Mouse (Mus musculus) myocyte (in vitro differentiated cells): ENCODE results near the gene Ufsp2. TPM values are rescaled to one million over a fixed set of nuclear protein-coding genes. Genes with fewer than 3 reads are reported as not detected.
A peak's percentile ranks its signal among the peaks of the same experiment; 100 is the strongest.

Source experiments
- H3K27me3 ChIP-seq: one replicate; pipeline ENCODE4 v1.6.1; 2011; ENCODE audit not compliant: control insufficient read depth, insufficient read depth, insufficient read length
- H3K36me3 ChIP-seq: one replicate; pipeline ENCODE4 v1.6.1; 2011; ENCODE audit not compliant: control insufficient read depth, insufficient read depth
- H3K4me2 ChIP-seq: one replicate; pipeline ENCODE4 v1.6.1; 2011; ENCODE audit warnings: low read depth, control low read depth
- H3K4me3 ChIP-seq: one replicate; pipeline ENCODE4 v1.5.1; 2011; ENCODE audit warnings: mild to moderate bottlenecking, control low read depth, moderate library complexity
- H3K79me2 ChIP-seq: one replicate; pipeline ENCODE4 v1.6.1; 2011; ENCODE audit not compliant: control insufficient read depth, insufficient read depth
- H3ac ChIP-seq: one replicate; pipeline ENCODE4 v1.6.1; 2011; ENCODE audit not compliant: control insufficient read depth, insufficient read length
- CEBPB ChIP-seq: IDR thresholded peaks from 2 replicates; pipeline ENCODE4 v1.6.1; 2011; ENCODE audit warnings: mild to moderate bottlenecking, moderate library complexity; ENCODE audit not compliant: poor library complexity, insufficient read depth, severe bottlenecking
- E2F4 ChIP-seq: IDR thresholded peaks from one replicate; pipeline ENCODE4 v1.6.1; 2011; ENCODE audit warnings: mild to moderate bottlenecking, control low read depth, moderate library complexity; ENCODE audit not compliant: insufficient read depth
- MAX ChIP-seq: IDR thresholded peaks from one replicate; pipeline ENCODE4 v1.6.1; 2011; ENCODE audit warnings: low read depth, mild to moderate bottlenecking, control low read depth
- MYOD1 ChIP-seq, 3 experiments: IDR thresholded peaks; one replicate each; pipeline ENCODE4 v1.6.1; 2011; ENCODE audit warnings: control low read depth in 2 of 3, low read depth in 2 of 3, mild to moderate bottlenecking in 2 of 3, moderate library complexity in 1 of 3; ENCODE audit not compliant: insufficient read length in 2 of 3, control insufficient read depth in 1 of 3
- MYOG ChIP-seq, 3 experiments: IDR thresholded peaks; one replicate each; pipeline ENCODE4 v1.6.1; 2011; ENCODE audit warnings: control low read depth in 2 of 3, low read depth in 2 of 3, mild to moderate bottlenecking in 2 of 3; ENCODE audit not compliant: insufficient read length in 2 of 3, control insufficient read depth in 1 of 3, insufficient read depth in 1 of 3
- POLR2A ChIP-seq: IDR thresholded peaks from one replicate; pipeline ENCODE4 v1.6.1; 2011; ENCODE audit warnings: low read depth, mild to moderate bottlenecking, control low read depth, moderate library complexity; ENCODE audit not compliant: insufficient read length
- POLR2AphosphoS2 ChIP-seq: IDR thresholded peaks from one replicate; pipeline ENCODE4 v1.6.1; 2011; ENCODE audit warnings: low read depth, control low read depth; ENCODE audit not compliant: insufficient read length
- REST ChIP-seq: IDR thresholded peaks from one replicate; pipeline ENCODE4 v1.6.1; 2011; ENCODE audit warnings: mild to moderate bottlenecking, control low read depth, moderate library complexity; ENCODE audit not compliant: insufficient read depth, insufficient read length
- SRF ChIP-seq: IDR thresholded peaks from one replicate; pipeline ENCODE4 v1.6.1; 2011; ENCODE audit warnings: low read depth; ENCODE audit not compliant: control insufficient read depth, insufficient read length
- TCF12 ChIP-seq: IDR thresholded peaks from one replicate; pipeline ENCODE4 v1.6.1; 2011; ENCODE audit warnings: mild to moderate bottlenecking, control low read depth; ENCODE audit not compliant: poor library complexity, insufficient read depth, severe bottlenecking
- TCF3 ChIP-seq: IDR thresholded peaks from one replicate; pipeline ENCODE4 v1.6.1; 2011; ENCODE audit warnings: low read depth, control low read depth; ENCODE audit not compliant: insufficient read length
- USF1 ChIP-seq: IDR thresholded peaks from one replicate; pipeline ENCODE4 v1.6.1; 2011; ENCODE audit warnings: low read depth, mild to moderate bottlenecking, control low read depth, moderate library complexity
- polyA plus RNA-seq: library from polyadenylated mRNA; unstranded; fragments of >200 nt; fragmentation: generic; extraction: Trizol; gene quantifications from one replicate; pipeline ENCODE4 v1.2.1, GENCODE M21; 2012; ENCODE audit warnings: missing spikeins

Ufsp2 gene
- polyA plus RNA-seq, 1 experiment, result 17.9 TPM

DNA sequence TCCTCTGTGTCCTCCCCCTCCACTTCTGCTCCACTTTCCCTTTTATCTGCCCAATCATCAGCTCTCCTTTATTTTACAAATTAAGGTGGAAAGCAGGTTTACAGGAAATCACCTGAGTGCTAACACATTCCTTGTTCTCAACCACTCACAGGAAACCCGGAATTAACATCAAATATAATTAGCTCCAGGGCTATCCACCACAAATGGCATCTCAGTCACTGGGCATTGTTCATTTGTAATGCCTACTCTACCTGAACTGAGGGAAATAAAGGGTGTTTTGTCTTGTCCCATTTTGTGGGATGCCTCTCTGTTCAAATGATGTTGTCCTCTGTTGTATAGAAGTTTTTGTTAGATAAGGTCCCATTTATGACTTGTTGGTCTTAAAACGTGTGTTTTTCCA lies 24.7 kb upstream of the Ufsp2 start:
- H3K36me3 ChIP-seq, result no peaks in the 10 kb centered on the region
- no peak overlapping the region for H3ac ChIP-seq
- H3K27me3 ChIP-seq, result no peaks in the 10 kb centered on the region
- TF ChIP-seq MYOG (IDR thresholded peaks at IDR 0.05; ENCODE audit: control insufficient read depth in 1 of 3, insufficient read depth in 1 of 3, insufficient read length in 2 of 3, low read depth in 2 of 3), result no peak
- TF ChIP-seq MYOD1 (IDR thresholded peaks at IDR 0.05; ENCODE audit: control insufficient read depth in 1 of 3, insufficient read length in 2 of 3, low read depth in 2 of 3), result no peak
- TF ChIP-seq SRF, result no peak
- no peak for TF ChIP-seq USF1
- TF ChIP-seq TCF3, result no peak
- TF ChIP-seq E2F4, result no peak
- no peak for TF ChIP-seq REST
- no peak for TF ChIP-seq POLR2AphosphoS2
- no peak for TF ChIP-seq POLR2A
- no peak for TF ChIP-seq CEBPB
- no peak for TF ChIP-seq MAX
- TF ChIP-seq TCF12, result no peak
- no peaks in the 10 kb centered on the region for H3K79me2 ChIP-seq
- H3K4me3 ChIP-seq, result no peak overlapping the region
- H3K4me2 ChIP-seq, result no peak overlapping the region

GRCm38 (mm10) chr8:45970894-45971293 lies 4.4 kb upstream of the Ufsp2 start:
- no peaks in the 10 kb centered on the region for H3K27me3 ChIP-seq
- H3ac ChIP-seq, result no peak overlapping the region
- no peak overlapping the region for H3K4me2 ChIP-seq
- H3K4me3 ChIP-seq, result no peak overlapping the region
- H3K79me2 ChIP-seq, result peaks cover 4% of the 10 kb centered on the region
- no peaks in the 10 kb centered on the region for H3K36me3 ChIP-seq
- no peak for TF ChIP-seq TCF12
- TF ChIP-seq MAX, result no peak
- TF ChIP-seq POLR2AphosphoS2, result no peak
- TF ChIP-seq E2F4, result no peak
- no peak for TF ChIP-seq MYOG (IDR thresholded peaks at IDR 0.05; ENCODE audit: control insufficient read depth in 1 of 3, insufficient read depth in 1 of 3, insufficient read length in 2 of 3, low read depth in 2 of 3)
- no peak for TF ChIP-seq USF1
- no peak for TF ChIP-seq REST
- no peak for TF ChIP-seq MYOD1 (IDR thresholded peaks at IDR 0.05; ENCODE audit: control insufficient read depth in 1 of 3, insufficient read length in 2 of 3, low read depth in 2 of 3)
- TF ChIP-seq TCF3, result no peak
- no peak for TF ChIP-seq CEBPB
- no peak for TF ChIP-seq POLR2A
- no peak for TF ChIP-seq SRF

DNA sequence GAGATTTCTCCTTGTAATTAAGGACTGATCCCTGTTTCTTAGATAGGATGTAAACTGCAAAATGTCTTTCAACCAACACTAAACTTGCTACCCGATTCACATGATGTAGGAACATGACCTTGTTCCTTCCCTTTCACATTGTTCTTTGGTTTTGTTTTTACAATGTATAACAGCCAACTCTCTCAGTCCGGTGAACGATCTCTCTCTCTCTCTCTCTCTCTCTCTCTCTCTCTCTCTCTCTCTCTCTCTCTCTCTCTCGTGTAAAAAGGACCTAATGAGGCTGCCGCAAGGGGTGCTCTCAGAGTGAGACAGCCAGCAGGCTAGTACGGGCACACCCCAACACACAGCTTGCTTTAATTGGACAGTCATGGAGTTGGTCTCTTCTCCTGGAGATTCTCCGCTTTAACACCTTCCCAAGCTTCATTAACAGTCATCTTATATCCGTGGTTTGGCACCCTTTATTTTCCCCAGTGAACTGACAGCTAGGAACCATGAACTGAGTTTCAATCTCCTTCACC lies 1.3 kb upstream of the Ufsp2 start:
- Histone ChIP-seq H3K36me3 (no peaks in the 10 kb centered on the region), H3K27me3 (no peaks in the 10 kb centered on the region), H3ac (no peak overlapping the region), H3K4me2 (peak overlapping the region; percentile 99), H3K79me2 (peaks cover 16% of the 10 kb centered on the region), H3K4me3 (peak overlapping the region; percentile 71)
- TF ChIP-seq CEBPB (no peak), TCF3 (no peak), USF1 (no peak), POLR2AphosphoS2 (no peak), POLR2A (no peak), SRF (no peak)

GRCm38 (mm10) chr8:45975837-45976468 lies 625 bp downstream of the Ufsp2 start:
- TF ChIP-seq MAX (no peak), TCF12 (no peak), MYOD1 (IDR thresholded peaks at IDR 0.05; ENCODE audit: control insufficient read depth in 1 of 3, insufficient read length in 2 of 3, low read depth in 2 of 3) (no peak), MYOG (IDR thresholded peaks at IDR 0.05; ENCODE audit: control insufficient read depth in 1 of 3, insufficient read depth in 1 of 3, insufficient read length in 2 of 3, low read depth in 2 of 3) (no peak), POLR2AphosphoS2 (no peak), E2F4 (no peak), SRF (no peak)
- peaks cover 16% of the 10 kb centered on the region for H3K79me2 ChIP-seq
- no peaks in the 10 kb centered on the region for H3K36me3 ChIP-seq
- H3K4me2 ChIP-seq, result peak overlapping the region; percentile 99
- H3ac ChIP-seq, result no peak overlapping the region
- H3K4me3 ChIP-seq, result peak overlapping the region; percentile 71
- H3K27me3 ChIP-seq, result no peaks in the 10 kb centered on the region

GRCm38 (mm10) chr8:45986665-45987064 lies 11.3 kb downstream of the Ufsp2 start:
- peaks cover 33% of the 10 kb centered on the region for H3K36me3 ChIP-seq

More at GRCm38 (mm10) chr8:45986665-45987064, 11.3 kb downstream of the Ufsp2 start:
- Histone ChIP-seq H3K4me3 (no peak overlapping the region), H3K27me3 (no peaks in the 10 kb centered on the region), H3K4me2 (no peak overlapping the region), H3K79me2 (no peaks in the 10 kb centered on the region), H3ac (no peak overlapping the region)
- no peak for TF ChIP-seq MAX
- no peak for TF ChIP-seq SRF
- no peak for TF ChIP-seq TCF3
- TF ChIP-seq REST, result no peak
- no peak for TF ChIP-seq MYOD1 (IDR thresholded peaks at IDR 0.05; ENCODE audit: control insufficient read depth in 1 of 3, insufficient read length in 2 of 3, low read depth in 2 of 3)
- no peak for TF ChIP-seq POLR2A
- no peak for TF ChIP-seq CEBPB
- no peak for TF ChIP-seq USF1
- no peak for TF ChIP-seq POLR2AphosphoS2
- TF ChIP-seq TCF12, result no peak
- no peak for TF ChIP-seq E2F4
